Mouse (Mus musculus) neural tube, embryonic 10.5 days (tissue): ENCODE results near the gene Pip5k1c.

ENCODE experiments used
- DNase-seq: peaks from one replicate; pipeline ENCODE4 v3.0.0-alpha.2; 2017; ENCODE audit warnings: low spot score; ENCODE audit errors: extremely low spot score

Gene Pip5k1c

GRCm38 (mm10) chr10:81366477-81367206 is 73.9 kb downstream of the Pip5k1c start:
- DNase-seq, result no peak

- DNase-seq, result no peak
Observed at GRCm38 (mm10) chr10:81367207-81367495, 74.4 kb downstream of the Pip5k1c start.
